Mouse (Mus musculus): Measurements from ENCODE around the gene Gstcd. TPM values are rescaled to one million over a fixed set of nuclear protein-coding genes. Genes with fewer than 3 reads are reported as not detected.
A peak's percentile ranks its signal among the peaks of the same experiment; 100 is the strongest.

The Gstcd gene
- total RNA-seq (2014; rRNA removed) (2.1 and 4.8 TPM in 2 replicates), polyA plus RNA-seq (2012; rRNA removed) (1.2 and 1.7 TPM in 2 replicates)

DNA sequence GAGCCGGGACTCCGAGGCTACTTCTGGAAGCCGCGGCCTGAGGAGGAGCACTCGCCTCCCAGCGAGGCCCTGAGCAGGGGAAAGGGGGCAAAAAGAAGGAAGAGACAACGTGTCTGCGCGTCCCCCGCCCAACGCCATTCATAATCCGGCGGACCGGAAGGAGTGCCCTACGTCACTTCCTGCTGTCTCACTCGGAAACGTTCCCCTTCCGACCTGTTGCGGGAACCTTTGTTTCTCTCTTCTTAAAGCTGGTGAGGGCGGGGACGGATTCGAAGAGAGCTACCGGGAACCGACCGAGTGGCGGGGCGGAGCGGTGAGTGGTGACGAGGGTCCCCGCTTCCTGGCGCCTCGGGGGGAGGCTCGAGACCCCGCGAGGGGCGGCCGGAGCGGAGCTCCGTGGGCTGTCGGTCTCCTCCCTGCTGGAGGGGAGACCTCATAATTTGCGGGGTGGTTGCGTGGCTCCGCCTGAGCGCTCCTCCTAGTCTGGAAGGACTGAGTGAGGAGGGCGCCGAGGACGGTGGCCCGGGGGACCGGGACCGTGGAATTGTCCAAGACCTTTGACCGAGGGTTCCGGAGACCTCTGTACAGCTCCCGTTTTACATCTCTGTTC lies at the start of gene Gstcd, which contains the start of gene Ints12:
Gstcd (minus strand) TSS at position 370 of the 610 bp plus-strand sequence.
Ints12 (plus strand) TSS at position 177 of the 610 bp plus-strand sequence.
- H3K27ac ChIP-seq (replicated peaks; ENCODE audit: insufficient read depth, low read depth, low read length), result peak within 1 kb of the TSS; percentile 69
- H3K4me1 ChIP-seq (ENCODE audit: control insufficient read depth, insufficient read depth, low read length), result peaks cover 6% of the 10 kb centered on the region; the same call in 1 of the 2 replicates
- TF ChIP-seq CTCF (IDR thresholded peaks at IDR 0.05; ENCODE audit: low read depth, low read length) (no peak), POLR2A (IDR thresholded peaks at IDR 0.05; ENCODE audit: extremely low read depth, insufficient read depth, low read length) (peak; percentile 38; the same call in 1 of the 2 replicates)
- peak within 1 kb of the TSS; percentile 84 for H3K9ac ChIP-seq (ENCODE audit: low read depth, low read length)
- no peaks in the 10 kb centered on the region for H3K27me3 ChIP-seq (ENCODE audit: control insufficient read depth, insufficient read depth, low read length)
- H3K36me3 ChIP-seq (ENCODE audit: control insufficient read depth, insufficient read depth, low read length), result peaks cover 2% of the 10 kb centered on the region; the same call in 1 of the 2 replicates
- DNase-seq (ENCODE audit: extremely low read depth, low read depth, low spot score), result peak; percentile 82
- H3K4me3 ChIP-seq (ENCODE audit: insufficient read depth, low read depth, low read length), result peak within 1 kb of the TSS; percentile 83
- peaks cover 5% of the 10 kb centered on the region; the same call in 1 of the 2 replicates for H3K79me2 ChIP-seq (ENCODE audit: control insufficient read depth, insufficient read depth, low read length)
- WGBS, result under 1% methylated on average over 53 of the region's 53 CpGs

DNA sequence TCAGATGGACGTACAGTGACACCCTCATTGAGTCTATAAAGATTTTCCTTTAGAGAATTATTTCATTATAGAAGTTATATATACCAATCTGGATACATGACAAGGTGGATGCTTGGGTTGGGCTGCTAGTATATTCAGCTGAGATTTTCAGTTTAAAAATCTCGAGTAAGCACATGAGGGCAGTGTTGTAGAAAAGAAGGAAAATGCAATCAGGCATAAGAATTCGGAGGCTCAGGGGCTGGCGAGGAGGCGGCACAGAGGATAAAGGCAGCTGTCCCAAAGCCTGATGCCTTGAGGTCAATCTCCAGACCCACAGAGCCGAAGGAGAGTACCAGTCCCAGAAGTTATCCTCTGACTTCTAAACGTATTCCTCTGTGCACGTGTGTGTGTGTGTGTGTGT lies 40.8 kb upstream of the Gstcd start:
- no peak for DNase-seq (ENCODE audit: extremely low read depth, low read depth, low spot score)
- Histone ChIP-seq H3K4me1 (ENCODE audit: control insufficient read depth, insufficient read depth, low read length) (no peaks in the 10 kb centered on the region), H3K79me2 (ENCODE audit: control insufficient read depth, insufficient read depth, low read length) (no peaks in the 10 kb centered on the region), H3K9ac (ENCODE audit: low read depth, low read length) (no peak overlapping the region), H3K27me3 (ENCODE audit: control insufficient read depth, insufficient read depth, low read length) (0 out of 2 replicates have a peak, but pooled peaks cover under 1% of the 10 kb centered on the region), H3K27ac (replicated peaks; ENCODE audit: insufficient read depth, low read depth, low read length) (no peak overlapping the region), H3K36me3 (ENCODE audit: control insufficient read depth, insufficient read depth, low read length) (no peaks in the 10 kb centered on the region), H3K4me3 (ENCODE audit: insufficient read depth, low read depth, low read length) (no peak overlapping the region)
- 71% methylated on average over 8 of the region's 8 CpGs for WGBS
- TF ChIP-seq CTCF (IDR thresholded peaks at IDR 0.05; ENCODE audit: low read depth, low read length), result no peak

DNA sequence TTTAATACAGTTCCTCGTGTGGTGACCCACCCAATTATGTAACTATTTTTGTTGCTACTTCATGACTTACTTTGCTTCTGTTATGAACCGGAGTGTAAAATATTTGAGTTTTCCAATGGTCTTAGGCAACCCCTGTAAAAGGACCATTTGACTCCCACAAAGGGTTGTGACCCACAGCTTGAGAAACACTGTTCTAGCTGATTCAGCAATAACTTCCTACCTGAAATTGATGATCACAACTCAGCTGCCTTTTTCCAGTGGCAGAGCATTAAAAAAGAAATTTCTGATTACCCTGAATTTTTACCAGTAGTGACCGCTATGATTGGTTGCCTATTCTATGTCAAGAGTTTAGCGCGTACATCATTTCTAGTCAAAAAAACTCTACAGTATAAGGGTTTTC lies 39.5 kb upstream of the Gstcd start:
- Histone ChIP-seq H3K9ac (ENCODE audit: low read depth, low read length) (no peak overlapping the region), H3K27me3 (ENCODE audit: control insufficient read depth, insufficient read depth, low read length) (no peaks in the 10 kb centered on the region), H3K4me1 (ENCODE audit: control insufficient read depth, insufficient read depth, low read length) (no peaks in the 10 kb centered on the region), H3K4me3 (ENCODE audit: insufficient read depth, low read depth, low read length) (no peak overlapping the region), H3K79me2 (ENCODE audit: control insufficient read depth, insufficient read depth, low read length) (no peaks in the 10 kb centered on the region), H3K27ac (replicated peaks; ENCODE audit: insufficient read depth, low read depth, low read length) (no peak overlapping the region), H3K36me3 (ENCODE audit: control insufficient read depth, insufficient read depth, low read length) (no peaks in the 10 kb centered on the region)
- DNase-seq (ENCODE audit: extremely low read depth, low read depth, low spot score), result no peak
- WGBS, result 94% methylated on average over 5 of the region's 5 CpGs
- TF ChIP-seq POLR2A (IDR thresholded peaks at IDR 0.05; ENCODE audit: extremely low read depth, insufficient read depth, low read length), result no peak
- no peak for TF ChIP-seq CTCF (IDR thresholded peaks at IDR 0.05; ENCODE audit: low read depth, low read length)

DNA sequence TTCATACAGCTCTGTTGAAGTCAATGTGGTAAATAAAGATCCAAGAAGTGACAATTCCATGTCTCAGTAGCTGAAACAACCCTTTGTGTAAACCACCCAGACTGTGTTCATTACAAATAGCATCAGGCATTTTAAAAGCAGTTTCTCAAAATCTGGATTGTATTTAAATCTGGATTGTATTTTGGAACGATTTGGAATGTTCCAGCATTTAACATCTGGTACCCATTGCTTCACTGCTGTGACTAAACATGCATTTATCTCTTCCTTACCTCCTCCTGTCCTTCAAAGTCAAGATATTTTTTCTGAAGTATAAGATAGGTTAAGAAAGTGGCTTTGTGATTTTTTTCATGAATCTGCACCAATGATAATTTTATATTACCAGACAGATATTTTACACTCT lies 21.4 kb upstream of the Gstcd start:
- Histone ChIP-seq H3K79me2 (ENCODE audit: control insufficient read depth, insufficient read depth, low read length) (no peaks in the 10 kb centered on the region), H3K4me1 (ENCODE audit: control insufficient read depth, insufficient read depth, low read length) (no peaks in the 10 kb centered on the region), H3K9ac (ENCODE audit: low read depth, low read length) (no peak overlapping the region), H3K4me3 (ENCODE audit: insufficient read depth, low read depth, low read length) (no peak overlapping the region), H3K27ac (replicated peaks; ENCODE audit: insufficient read depth, low read depth, low read length) (no peak overlapping the region), H3K36me3 (ENCODE audit: control insufficient read depth, insufficient read depth, low read length) (peaks cover 9% of the 10 kb centered on the region), H3K27me3 (ENCODE audit: control insufficient read depth, insufficient read depth, low read length) (no peaks in the 10 kb centered on the region)
- no peak for DNase-seq (ENCODE audit: extremely low read depth, low read depth, low spot score)
- TF ChIP-seq POLR2A (IDR thresholded peaks at IDR 0.05; ENCODE audit: extremely low read depth, insufficient read depth, low read length), result no peak
- no peak for TF ChIP-seq CTCF (IDR thresholded peaks at IDR 0.05; ENCODE audit: low read depth, low read length)
- 60% methylated on average over 1 of the region's 1 CpGs for WGBS

DNA sequence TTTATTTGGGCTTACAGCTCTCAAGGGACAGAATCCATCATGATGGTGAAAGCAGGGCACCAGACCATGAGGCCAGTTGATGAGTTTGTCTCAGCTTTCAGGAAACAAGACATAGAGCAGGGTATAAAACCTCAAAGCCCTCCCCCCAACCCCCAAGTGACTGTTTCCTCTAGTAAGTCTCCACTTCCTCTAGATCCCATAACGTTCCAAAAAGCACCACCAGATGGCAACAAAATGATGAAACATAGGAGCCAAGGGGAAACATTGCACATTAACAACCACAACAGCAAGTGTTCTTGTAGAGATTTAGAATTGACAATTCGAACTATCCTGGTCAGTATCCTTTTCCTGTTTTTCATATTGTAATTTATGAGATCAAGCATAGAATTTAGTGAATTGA lies 19.9 kb upstream of the Gstcd start:
- Histone ChIP-seq H3K36me3 (ENCODE audit: control insufficient read depth, insufficient read depth, low read length) (peaks cover 18% of the 10 kb centered on the region), H3K27me3 (ENCODE audit: control insufficient read depth, insufficient read depth, low read length) (no peaks in the 10 kb centered on the region), H3K27ac (replicated peaks; ENCODE audit: insufficient read depth, low read depth, low read length) (no peak overlapping the region), H3K79me2 (ENCODE audit: control insufficient read depth, insufficient read depth, low read length) (no peaks in the 10 kb centered on the region), H3K4me3 (ENCODE audit: insufficient read depth, low read depth, low read length) (no peak overlapping the region), H3K4me1 (ENCODE audit: control insufficient read depth, insufficient read depth, low read length) (no peaks in the 10 kb centered on the region), H3K9ac (ENCODE audit: low read depth, low read length) (no peak overlapping the region)
- WGBS, result 22% methylated on average over 2 of the region's 2 CpGs
- TF ChIP-seq CTCF (IDR thresholded peaks at IDR 0.05; ENCODE audit: low read depth, low read length) (peak; percentile 17; the same call in 1 of the 2 replicates), POLR2A (IDR thresholded peaks at IDR 0.05; ENCODE audit: extremely low read depth, insufficient read depth, low read length) (no peak)
- peak; percentile 10 for DNase-seq (ENCODE audit: extremely low read depth, low read depth, low spot score)

DNA sequence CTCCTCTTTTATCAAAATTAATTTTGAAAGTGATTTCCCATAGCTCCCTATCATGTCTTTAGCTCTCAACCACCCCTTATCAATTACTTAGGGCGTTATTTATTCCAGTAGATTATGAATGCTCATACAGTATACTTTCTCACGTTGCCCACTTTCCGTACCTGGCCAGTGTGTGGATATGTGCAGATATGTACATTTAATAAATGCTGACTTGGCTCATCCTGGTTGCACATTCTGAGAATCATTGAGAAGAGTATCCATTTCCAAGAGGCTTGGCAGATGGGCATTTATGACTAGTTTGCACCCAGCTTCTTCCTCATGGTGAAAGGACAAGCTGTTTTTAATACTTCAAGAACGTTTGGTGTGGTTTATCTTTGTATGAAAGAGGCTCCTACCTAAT lies 18.0 kb upstream of the Gstcd start:
- WGBS, result 92% methylated on average over 4 of the region's 4 CpGs
- TF ChIP-seq CTCF (IDR thresholded peaks at IDR 0.05; ENCODE audit: low read depth, low read length), result no peak
- no peak for TF ChIP-seq POLR2A (IDR thresholded peaks at IDR 0.05; ENCODE audit: extremely low read depth, insufficient read depth, low read length)
- no peak overlapping the region for H3K27ac ChIP-seq (replicated peaks; ENCODE audit: insufficient read depth, low read depth, low read length)
- peaks cover 31% of the 10 kb centered on the region for H3K36me3 ChIP-seq (ENCODE audit: control insufficient read depth, insufficient read depth, low read length)
- no peak overlapping the region for H3K4me3 ChIP-seq (ENCODE audit: insufficient read depth, low read depth, low read length)
- H3K79me2 ChIP-seq (ENCODE audit: control insufficient read depth, insufficient read depth, low read length), result no peaks in the 10 kb centered on the region
- DNase-seq (ENCODE audit: extremely low read depth, low read depth, low spot score), result no peak
- H3K9ac ChIP-seq (ENCODE audit: low read depth, low read length), result no peak overlapping the region
- no peaks in the 10 kb centered on the region for H3K4me1 ChIP-seq (ENCODE audit: control insufficient read depth, insufficient read depth, low read length)
- H3K27me3 ChIP-seq (ENCODE audit: control insufficient read depth, insufficient read depth, low read length), result no peaks in the 10 kb centered on the region

Measured in liver, adult 2 months (tissue).